Mouse (Mus musculus): Measurements from ENCODE around the gene Bola3.
"Not testable (repeated sequence)": the region's sequence is repeated elsewhere in the genome, so short reads cannot be mapped to it uniquely, and the experiment has no call there.

The Bola3 gene

DNA sequence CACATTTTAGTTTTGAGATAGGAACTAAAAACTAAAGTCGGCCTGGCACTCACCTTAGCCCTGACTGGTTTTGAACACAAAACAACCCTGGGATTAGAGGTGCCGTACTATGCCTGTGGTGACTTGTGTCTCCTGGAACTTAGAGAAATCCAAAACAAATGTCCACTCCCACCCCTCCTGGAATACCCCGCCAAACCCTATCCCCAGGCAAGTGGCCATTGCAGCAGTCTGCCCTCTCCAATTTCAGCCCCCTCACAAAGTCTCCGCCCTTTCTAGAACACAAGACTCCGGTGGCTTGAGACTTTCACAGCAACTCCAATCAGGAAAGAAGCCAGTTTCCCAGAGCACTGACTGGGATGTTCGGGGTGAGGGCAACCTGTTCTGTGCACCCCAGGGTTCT lies at the start of gene Bola3:
Gene Bola3, plus strand, starts transcription at position 275 of the 400 bp plus-strand sequence.
- no peak for DNase-seq

DNA sequence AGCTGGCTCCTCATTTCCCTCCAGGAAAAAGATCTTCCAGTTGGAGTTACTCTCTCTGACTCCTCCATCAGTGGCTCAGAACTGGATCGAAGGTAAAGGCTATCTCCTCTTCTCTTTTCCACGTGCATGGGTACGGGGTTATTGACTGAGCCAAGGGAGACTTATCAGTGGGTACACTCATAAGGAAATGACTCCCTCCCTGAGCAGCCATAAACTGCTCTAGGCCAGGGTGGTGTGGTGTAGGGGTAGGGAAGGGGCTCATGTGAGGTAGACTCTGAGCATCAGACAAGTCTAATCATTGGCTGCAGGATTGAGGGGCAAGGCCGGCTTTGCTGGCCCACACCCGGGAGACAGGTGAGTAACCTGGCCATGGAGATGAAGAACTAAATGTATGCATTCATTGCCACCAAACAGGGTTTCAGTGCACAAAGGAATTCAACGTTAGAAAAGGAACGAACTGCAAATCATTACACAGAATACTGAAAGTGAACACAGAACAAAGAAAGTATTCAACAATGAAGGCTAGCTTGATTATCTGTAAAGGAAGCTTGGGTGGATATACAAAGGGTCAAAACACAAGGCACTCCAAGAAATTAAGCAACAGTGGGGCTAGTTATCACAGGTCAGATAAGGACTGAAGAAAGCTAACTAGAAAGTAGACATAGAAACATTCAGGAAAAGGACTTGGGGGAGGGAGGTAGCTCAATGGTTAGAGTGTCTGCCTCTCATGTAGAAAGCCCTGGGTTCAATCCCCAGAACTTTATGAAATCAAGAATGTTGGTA lies 48.3 kb upstream of the Bola3 start:
- DNase-seq, result no peak

DNA sequence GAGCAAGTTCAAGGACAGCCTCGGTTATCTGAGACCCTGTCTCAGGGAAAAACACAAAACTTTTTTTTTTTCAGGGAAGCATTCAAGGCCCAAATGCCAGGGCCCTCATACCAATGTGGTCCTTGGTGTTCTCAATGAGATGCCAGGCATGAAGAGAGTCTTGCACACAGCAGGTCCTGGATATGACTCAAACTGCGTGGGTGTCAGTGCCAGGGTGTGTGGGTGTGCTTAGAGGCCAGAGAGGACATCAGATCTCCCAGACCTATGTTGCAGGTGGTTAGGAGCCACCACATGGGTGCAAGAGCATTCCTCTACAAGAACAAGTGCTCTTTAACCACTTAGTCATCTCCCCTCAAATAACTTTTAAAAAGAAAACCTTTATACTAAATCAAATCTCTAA lies 47.7 kb upstream of the Bola3 start:
- DNase-seq, result no peak

DNA sequence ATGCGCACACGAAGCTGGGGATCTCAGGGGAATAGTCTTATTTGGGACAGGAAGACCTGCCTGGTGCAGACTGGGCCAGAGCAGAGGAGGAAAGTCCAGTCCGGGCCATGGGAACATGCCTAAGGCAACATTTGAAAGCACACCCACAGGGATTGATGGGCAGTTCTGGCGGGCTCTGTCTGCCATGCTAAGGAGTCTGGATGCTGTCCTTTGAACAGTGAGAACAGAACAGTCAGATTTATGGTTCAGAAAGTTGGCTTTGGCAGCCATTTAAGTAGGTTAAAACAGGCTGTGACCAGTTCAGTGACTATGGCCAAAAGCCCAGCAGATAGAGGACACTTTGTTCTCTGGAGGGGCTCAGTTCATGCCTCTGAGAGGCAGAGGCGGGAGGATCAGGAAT lies 46.7 kb upstream of the Bola3 start:
- DNase-seq, result no peak

DNA sequence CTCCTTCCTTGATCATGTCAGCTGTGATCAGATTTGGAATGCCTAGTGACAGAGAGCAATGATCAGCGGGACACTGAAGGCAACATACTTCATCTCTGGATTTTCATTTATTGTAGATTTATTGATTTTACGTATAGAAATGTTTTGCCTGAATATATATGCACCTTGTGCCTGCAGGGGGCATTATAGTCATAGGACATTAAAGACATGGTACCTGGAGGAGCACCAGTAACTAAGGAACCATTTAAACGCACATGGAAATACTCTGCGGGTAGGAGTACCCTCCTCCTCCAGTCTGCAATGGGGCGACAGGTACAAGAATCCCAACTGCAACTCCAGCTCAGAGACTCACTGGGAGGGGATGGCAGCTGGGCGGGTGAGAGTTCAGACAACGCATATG lies 39.9 kb upstream of the Bola3 start:
- no peak for DNase-seq

DNA sequence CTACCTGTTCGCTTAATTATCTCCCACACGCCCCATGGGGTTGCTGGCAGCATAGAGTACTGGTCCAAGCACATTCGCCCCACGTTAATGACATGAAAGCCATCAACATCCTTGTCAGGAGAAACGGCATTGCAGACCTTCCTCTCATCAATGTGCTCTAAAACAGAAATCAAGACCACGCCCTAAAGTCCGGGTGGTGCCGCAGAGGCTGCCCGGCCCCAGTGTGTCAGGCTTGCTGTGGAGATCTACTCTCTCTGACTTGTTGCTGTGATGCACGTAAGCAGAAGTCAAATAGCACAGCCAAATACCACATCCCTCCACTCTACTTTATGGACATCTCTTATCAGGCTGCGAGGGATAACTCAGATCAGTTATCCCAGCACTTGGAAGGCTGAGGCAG lies 37.7 kb upstream of the Bola3 start:
- no peak for DNase-seq

DNA sequence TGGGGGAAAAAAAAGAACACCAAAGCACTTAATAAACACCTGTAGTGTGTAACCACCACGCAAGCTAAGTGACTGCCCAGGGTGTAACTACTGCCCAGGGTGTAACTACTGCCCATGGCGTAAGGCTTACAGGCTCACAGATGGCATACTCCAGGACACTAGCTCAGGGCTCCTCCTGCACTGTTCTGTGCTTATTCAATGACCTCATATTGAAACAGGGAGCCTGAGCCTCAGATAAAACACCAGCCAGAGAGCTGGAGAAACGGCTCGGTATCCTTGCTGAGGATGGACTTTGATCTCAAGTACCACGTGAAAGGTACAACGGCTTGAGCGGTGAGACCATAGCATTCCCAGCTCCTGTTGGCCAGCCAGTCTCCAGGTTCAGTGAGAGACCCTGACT lies 36.9 kb upstream of the Bola3 start:
- no peak for DNase-seq

DNA sequence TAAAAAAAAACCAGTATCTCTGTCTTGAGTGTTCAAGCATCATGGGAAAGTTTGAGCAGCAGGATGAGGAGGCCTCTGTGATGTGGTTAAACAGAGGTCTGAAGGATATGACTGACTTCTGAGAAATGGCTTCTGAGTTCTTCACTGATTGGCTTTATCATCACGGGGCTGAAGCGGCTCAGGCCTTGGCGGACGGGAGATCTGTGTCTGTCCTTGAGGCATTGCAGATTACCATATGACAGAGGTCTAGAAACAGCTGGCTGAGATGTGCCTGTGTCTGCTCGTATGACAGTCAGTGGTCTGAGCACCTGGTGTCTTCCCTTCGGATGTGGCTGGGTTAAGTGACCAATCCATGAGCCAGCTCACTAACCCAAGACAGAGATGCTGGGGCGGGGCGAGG lies 36.4 kb upstream of the Bola3 start:
- no peak for DNase-seq

DNA sequence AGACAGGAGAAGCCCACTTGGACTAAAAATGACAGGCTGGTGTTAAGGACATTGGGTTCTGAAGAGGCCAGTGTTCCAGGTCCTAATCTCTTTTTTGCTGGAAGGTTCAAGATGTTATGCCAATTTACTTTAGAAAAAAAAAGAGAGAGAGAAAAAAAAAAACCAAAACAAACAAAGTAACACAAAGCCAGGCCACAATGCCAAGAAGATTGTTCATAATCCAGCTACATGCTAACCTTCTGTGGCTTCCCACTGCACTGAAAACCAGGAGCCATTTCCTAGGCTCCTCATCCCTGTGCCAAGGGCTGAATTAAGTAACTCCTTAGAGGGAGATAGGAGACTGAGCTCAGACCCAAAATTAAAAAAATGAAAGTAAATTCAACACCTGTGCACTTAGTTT lies 33.7 kb upstream of the Bola3 start:
- DNase-seq, result no peak

DNA sequence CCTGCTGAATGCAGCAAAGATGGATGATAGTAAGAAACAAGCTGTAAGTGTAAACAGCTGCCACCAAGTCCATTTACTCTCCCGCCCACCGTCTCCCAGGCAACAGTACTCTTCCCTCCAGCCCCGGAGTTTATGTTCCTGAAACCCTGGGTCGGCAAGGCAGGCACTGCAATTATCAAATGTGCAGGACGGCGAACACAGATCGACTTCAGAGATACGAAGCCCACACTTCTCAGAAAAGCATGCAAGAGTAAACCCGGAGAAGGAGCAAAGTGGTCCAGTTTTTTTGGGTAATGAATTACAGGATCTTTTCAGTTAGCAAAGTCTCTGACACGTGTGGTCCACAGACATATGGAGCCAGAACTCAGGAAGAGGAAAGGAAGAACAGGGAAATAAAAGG lies 32.9 kb upstream of the Bola3 start:
- no peak for DNase-seq

DNA sequence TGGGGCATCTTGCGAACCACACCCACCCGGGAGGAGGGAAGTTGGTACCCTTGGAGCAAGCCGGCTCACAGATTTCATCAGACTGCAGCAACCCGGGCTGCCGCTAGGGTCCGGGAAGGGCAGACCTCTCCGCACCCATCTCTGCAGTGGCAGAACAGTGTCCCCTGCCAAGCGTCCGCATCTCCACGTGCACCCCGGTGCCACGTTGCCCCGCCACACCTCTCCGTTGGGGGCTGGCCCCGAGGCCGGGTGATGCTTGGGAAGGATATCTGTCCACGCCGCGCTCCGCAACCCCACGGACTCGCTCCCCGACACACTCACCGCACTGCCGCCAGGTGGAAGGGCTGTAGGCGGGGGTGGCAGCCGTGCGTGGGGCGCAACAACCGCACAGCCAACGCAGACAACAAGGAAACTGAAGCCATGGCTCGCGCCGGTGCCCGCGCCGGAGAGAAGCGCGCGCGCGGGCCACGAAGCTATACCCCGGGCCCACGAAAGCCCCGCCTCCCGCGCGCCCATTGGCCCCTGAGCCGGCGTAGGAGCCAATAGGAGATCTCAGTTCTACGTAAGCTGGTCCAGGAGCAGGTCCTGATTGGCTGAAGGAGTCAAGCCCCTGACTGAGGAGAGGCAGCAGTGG lies 31.7 kb upstream of the Bola3 start:
- DNase-seq, result peak; percentile 94

DNA sequence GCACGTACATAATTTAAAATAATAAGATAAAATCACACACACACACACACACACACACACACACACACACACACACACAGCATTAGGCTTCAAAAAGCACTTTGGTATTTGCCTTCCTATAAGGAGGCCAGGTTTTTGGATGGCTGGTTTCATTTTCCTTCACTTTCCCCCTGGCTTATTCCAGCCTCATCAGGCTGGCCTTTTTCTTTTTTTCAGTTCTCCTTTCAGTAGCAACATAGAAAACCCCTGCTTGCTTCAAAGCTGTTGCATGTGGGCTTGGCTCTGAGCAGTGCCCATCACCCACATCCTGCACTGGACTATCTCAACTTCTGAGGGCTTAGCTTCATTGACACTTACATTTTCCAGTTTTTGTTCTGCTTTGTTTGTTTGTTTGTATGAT lies 27.0 kb upstream of the Bola3 start:
- DNase-seq, result no peak

DNA sequence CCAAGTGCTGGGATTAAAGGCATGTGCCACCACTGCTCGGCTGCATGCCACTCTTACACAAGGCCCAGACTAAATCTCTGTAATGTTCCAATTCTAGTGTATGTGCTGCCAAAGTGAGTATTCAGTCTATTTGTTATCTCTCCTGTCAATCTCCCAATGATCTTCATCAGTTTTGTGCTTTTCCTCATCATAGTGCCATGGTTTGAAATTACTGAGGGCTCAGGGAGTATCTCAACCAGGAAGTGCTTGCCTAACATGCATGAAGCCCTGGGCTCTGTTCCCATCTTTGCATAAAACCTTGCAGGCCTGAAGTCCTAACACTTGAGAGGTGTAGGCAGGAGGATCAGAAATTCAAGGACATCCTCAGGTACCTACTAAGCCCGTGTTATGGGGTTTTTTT lies 26.2 kb upstream of the Bola3 start:
- DNase-seq, result no peak

DNA sequence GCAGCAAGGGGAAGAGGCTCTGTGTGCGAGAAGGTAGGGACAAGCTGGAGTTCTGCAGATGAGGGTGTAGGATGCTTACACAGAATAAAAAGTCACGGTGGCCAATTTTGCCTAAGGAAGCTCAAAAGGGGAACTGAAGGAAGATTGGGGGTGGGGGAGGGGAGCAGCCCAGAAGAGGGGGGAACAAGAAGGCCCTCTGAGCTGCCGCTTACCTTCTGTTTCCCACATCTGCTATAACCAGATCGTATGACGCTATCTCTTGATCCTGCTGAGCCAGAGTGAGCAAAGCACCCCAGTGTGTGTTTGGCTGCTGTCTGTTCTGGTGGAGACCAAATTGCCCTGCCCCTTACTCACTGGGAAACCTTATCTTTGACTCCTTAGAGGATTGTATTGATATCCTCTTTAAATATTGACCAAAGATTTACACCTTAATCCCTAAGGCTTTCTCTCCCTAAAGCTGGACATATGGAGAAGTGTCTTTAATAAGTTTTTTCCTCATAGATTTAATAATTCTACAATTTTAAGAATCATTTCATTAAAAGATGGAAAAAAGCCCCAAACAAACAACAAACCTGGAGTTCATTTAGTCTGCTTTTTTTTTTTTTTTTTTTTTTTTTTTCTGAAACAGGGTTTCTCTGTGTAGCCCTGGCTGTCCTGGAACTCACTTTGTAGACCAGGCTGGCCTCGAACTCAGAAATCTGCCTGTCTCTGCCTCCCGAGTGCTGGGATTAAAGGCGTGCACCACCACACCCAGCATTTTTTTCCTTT lies 25.1 kb upstream of the Bola3 start:
- no peak for DNase-seq

DNA sequence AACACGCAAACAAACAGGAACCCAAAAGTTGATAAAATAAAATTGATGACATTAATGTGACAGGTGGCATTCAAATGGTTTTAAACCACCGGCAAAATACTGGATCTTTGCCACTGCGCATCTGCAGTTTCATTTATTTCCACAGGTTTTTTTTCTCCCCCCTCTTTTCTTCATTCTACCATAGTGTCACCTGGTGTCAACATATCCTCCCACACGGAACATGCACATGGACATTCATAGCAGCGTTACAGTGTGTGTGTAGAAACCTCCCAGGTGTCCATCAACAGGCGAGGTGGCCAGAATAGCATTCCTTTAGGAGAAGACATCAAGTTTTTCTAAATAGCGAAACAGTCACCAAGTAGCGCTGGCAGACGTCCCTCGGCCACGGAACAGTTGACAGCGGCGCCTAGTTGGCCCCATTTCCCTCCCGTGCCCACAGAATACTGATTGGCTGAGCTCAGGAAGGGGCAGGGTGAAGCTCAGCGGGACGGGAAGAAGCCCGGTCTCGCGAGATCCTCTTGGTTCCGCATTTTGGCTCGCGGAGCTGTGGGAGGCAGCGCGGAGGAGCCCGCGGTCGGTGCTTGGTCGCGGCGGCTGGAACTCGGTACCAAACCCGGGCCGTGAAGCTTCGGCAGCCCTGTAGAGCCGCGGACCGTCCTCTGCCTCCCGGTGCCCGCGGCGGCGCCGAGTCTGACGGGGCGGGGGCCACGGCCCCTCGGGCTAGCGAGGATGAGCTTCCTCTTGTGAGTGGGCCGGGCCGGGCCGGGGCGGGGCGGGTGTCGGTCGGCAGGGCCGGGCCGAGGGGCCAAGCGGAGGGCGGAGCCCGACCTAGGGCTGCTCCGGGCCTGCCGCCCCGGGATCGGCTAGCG lies 23.2 kb upstream of the Bola3 start, which contains the start of the genes Mthfd2 and Mob1a:
Gene Mthfd2, minus strand, starts transcription at position 384 of the 869 bp plus-strand sequence.
Gene Mob1a, plus strand, starts transcription at position 492 of the 869 bp plus-strand sequence.
- DNase-seq, result peak; percentile 95

DNA sequence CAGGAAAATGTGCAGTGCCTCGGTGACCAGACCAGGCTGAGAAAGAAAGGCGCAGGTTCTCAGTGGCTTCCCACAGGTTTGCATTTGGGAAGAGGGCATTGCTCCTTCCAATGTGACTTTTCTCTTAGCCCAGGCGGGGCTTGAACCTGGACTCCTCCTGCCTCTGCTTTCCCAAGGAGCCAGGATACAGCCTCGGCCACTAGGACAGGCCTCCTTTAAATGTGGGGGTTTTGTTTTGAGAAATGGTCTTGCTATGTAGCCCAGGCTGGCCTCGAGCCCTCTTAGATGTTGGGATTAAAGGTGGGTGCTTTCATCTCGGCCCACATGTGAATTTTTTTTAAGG lies 22.6 kb upstream of the Bola3 start:
- DNase-seq, result no peak

DNA sequence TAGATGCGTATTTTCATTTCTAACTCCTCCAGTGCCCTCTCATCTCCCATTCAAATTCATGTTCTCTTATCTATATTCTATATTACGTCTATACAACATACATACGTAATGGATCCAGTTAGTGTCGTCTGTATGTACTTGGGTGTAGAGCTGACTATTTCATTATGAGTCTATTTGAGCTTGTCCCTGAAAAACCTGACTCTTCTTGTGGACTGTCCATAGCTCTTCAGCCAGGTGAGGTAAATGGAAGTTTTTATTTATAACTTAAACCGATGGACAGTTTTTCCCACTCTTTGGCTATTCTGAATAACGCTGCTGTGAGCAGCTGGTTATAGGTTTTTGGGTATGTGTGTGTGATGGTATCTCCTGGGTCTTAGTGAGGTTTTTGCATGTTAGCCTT lies 22.2 kb upstream of the Bola3 start:
- DNase-seq, result no peak

DNA sequence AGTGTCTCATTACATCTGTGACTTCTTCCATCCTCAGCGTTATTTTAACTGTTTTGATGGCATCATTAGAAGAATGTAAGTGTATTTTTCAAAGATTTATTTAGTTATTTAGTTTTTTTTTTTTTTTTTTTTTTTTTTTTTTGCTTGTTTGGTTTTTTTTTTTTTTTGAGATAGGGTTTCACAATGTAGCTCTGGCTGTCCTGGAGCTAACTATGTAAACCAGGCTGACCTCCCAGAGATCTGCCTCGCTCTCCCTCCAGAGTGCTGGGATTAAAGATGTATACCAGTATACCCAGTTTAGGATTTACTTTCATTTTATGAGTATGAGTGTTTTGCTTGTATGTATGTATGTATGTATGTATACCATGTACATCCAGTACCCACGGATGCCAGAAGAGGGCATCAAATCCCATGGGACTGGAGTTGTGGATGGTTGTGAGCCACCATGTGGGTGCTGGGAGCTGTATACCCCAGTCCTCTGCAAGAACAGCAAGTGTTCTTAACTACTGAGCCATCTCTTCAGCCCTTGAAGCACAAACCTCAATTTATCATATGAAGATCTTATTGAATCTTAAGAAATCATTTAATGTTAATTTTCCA lies 21.3 kb upstream of the Bola3 start:
- no peak for DNase-seq

DNA sequence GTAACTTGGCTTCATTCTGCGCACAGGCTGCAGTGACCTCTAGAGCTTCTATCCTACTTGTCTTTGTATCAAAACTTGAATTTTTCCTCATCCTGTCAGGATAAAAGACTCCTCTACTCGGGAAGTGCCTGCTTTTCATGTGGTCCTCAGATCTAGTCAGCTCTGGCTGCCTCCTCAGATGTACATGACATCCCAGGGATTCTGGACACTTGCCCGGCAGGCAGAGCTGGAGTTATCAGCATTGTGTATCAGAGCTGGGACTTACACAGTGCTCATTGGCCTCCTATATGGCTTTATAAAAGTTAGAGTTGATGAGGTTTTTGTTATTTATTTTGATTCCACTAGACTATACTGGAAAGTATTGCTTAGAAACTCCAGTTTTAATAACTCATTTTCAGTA lies 7.6 kb upstream of the Bola3 start:
- no peak for DNase-seq

DNA sequence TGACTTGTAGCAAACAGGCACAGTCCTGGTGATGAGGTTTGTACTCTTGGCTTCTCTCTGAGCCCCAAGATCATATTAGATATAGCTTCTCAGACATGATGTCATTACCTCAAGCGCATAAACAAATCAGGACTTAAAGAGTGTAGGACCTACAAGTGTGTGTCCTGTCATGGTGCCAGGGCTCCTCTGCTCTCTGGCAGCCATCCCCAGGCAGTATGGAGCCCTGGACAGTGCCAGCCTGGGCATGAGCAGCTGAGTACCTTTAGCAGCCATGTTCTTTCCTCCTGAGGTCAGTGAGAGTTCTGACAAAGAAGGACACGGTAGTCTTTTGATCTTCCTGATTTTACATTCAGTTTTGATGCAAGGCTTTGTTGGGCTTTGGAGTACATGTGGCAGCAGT lies 6.0 kb upstream of the Bola3 start:
- no peak for DNase-seq

DNA sequence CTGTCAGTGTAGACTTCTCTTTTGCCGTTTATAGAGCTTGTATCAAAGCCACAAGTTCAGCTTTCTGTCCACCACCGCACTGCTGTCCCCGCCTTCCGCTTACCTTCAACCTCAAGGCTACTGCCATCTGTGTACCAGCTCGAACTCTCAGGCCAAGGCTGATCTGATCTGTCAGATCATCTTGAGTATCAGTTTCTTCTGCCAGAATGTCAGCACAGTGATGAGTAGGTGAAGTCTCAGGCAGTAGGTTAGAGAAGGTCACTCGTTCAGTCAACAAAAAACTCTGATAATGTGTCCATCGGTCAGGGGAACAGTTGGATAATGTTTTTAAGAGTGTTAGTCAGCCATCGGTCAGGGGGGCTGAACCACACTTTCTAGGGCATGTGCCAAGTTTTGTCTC lies 3.7 kb upstream of the Bola3 start:
- not testable (repeated sequence) for DNase-seq

DNA sequence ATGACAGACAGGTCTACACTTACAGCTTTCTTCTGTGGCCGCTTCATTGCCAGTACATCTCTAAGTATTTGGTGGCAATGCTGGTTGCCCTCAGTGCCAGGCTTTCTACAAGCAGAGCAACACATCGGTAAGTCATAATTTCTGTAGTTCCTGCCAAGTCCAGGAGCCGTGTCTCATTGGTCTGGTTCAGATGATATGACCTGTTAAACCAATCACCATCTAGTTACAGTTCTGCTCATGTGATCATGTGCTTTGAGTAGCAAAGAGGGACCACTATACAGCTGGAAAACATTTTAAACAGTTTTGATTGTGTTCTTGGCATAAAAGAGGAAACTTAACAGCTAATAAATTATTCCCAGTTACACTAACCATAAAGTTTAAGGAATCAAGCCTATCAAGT lies 1.0 kb upstream of the Bola3 start:
- no peak for DNase-seq
